9 mouse cellular contexts compared by ENCODE assay signal in genomic region chr6:114846153-114846772, GRCm38 (mm10).
A peak's percentile ranks its signal among the peaks of the same experiment; 100 is the strongest.
DNase-seq lines count a peak whose midpoint lies in the region; ATAC-seq and TF ChIP-seq lines count a peak whose summit lies in the region.
"Had no signal": no experiment of that assay in that cellular context is flagged by ENCODE, and none has a peak within 500 bp of the region (broad histone marks: within the 10 kb centered on the region; RNA-seq: fewer than 3 reads in every experiment).

No protein-coding gene starts in this region.

- H3K9me3 ChIP-seq in kidney, embryonic 15.5 days (replicated peaks) = 0 out of 2 replicates have a peak, but pooled peaks cover 3% of the 10 kb centered on the region
- H3K9me3 ChIP-seq in embryonic facial prominence, embryonic 11.5 days (replicated peaks; ENCODE audit: control insufficient read depth, low read length) = no peaks in the 10 kb centered on the region
- H3K9me3 ChIP-seq in hindbrain, embryonic 16.5 days (ENCODE audit: control insufficient read depth, low read length) = no peaks in the 10 kb centered on the region

- H3K79me2 ChIP-seq in myocyte (ENCODE audit: control insufficient read depth, insufficient read depth) = no peaks in the 10 kb centered on the region

- TF ChIP-seq POLR2A in myocyte (IDR thresholded peaks at IDR 0.05; ENCODE audit: insufficient read length, low read depth) = no peak

- H3K27ac ChIP-seq in kidney, embryonic 15.5 days = no peak overlapping the region
- no peak overlapping the region; the same call in 1 of the 2 replicates for H3K27ac ChIP-seq in embryonic facial prominence, embryonic 11.5 days (replicated peaks; ENCODE audit: low read depth, low read length)
- peak overlapping the region; percentile 21; the same call in 1 of the 2 replicates for H3K27ac ChIP-seq in hindbrain, embryonic 16.5 days (ENCODE audit: low read depth, low read length)

- H3K4me2 ChIP-seq in kidney, embryonic 15.5 days = no peak overlapping the region
- no peak overlapping the region for H3K4me2 ChIP-seq in embryonic facial prominence, embryonic 11.5 days (ENCODE audit: low read depth, low read length)
- H3K4me2 ChIP-seq in hindbrain, embryonic 16.5 days (ENCODE audit: low read length) = no peak overlapping the region
- H3K4me2 ChIP-seq in myocyte (ENCODE audit: low read depth) = no peak overlapping the region

- no peaks in the 10 kb centered on the region for H3K27me3 ChIP-seq in kidney, embryonic 15.5 days
- H3K27me3 ChIP-seq in embryonic facial prominence, embryonic 11.5 days (ENCODE audit: control insufficient read depth, insufficient read depth, low read length) = no peaks in the 10 kb centered on the region
- no peaks in the 10 kb centered on the region for H3K27me3 ChIP-seq in hindbrain, embryonic 16.5 days (replicated peaks; ENCODE audit: control insufficient read depth, insufficient read depth, low read length)
- H3K27me3 ChIP-seq in myocyte (ENCODE audit: control insufficient read depth, insufficient read depth, insufficient read length) = no peaks in the 10 kb centered on the region

- H3K36me3 ChIP-seq in kidney, embryonic 15.5 days = no peaks in the 10 kb centered on the region
- H3K36me3 ChIP-seq in embryonic facial prominence, embryonic 11.5 days (replicated peaks; ENCODE audit: control insufficient read depth, insufficient read depth, low read depth, low read length) = no peaks in the 10 kb centered on the region
- no peaks in the 10 kb centered on the region for H3K36me3 ChIP-seq in hindbrain, embryonic 16.5 days (ENCODE audit: control insufficient read depth, insufficient read depth, low read length)
- H3K36me3 ChIP-seq in myocyte (ENCODE audit: control insufficient read depth, insufficient read depth) = no peaks in the 10 kb centered on the region

- H3K4me1 ChIP-seq in kidney, embryonic 15.5 days = peaks cover 46% of the 10 kb centered on the region
- peaks cover 3% of the 10 kb centered on the region; the same call in 1 of the 2 replicates for H3K4me1 ChIP-seq in embryonic facial prominence, embryonic 11.5 days (ENCODE audit: control insufficient read depth, insufficient read depth, low read length)
- H3K4me1 ChIP-seq in hindbrain, embryonic 16.5 days (ENCODE audit: control insufficient read depth, insufficient read depth, low read depth, low read length) = peaks cover 12% of the 10 kb centered on the region

- no peak overlapping the region for H3K9ac ChIP-seq in kidney, embryonic 15.5 days
- H3K9ac ChIP-seq in embryonic facial prominence, embryonic 11.5 days (replicated peaks; ENCODE audit: low read length) = 0 out of 2 replicates have a peak overlapping the region, but pooled peaks have one; percentile 4
- H3K9ac ChIP-seq in hindbrain, embryonic 16.5 days (ENCODE audit: low read depth, low read length) = 0 out of 2 replicates have a peak overlapping the region, but pooled peaks have one; percentile 35
- H3K9ac ChIP-seq: liver, postnatal 0 days had no signal

- H3K4me3 ChIP-seq in kidney, embryonic 15.5 days (replicated peaks) = no peak overlapping the region
- no peak overlapping the region for H3K4me3 ChIP-seq in embryonic facial prominence, embryonic 11.5 days (ENCODE audit: low read depth, low read length)
- H3K4me3 ChIP-seq in hindbrain, embryonic 16.5 days (ENCODE audit: low read length) = no peak overlapping the region
- no peak overlapping the region for H3K4me3 ChIP-seq in myocyte

- DNase-seq in kidney, adult 9 months = no peak
- no peak for DNase-seq in embryonic facial prominence, embryonic 11.5 days (ENCODE audit: low spot score)
- DNase-seq in adrenal gland, postnatal 14 days = no peak
- DNase-seq in kidney, adult 11 months = no peak
- no peak for DNase-seq in ovary, postnatal 10 days (ENCODE audit: low spot score)
- DNase-seq: liver, postnatal 0 days had no signal

- WGBS in kidney, embryonic 15.5 days = 40% methylated on average over 4 of the region's 4 CpGs
- 20% methylated on average over 4 of the region's 4 CpGs for WGBS in embryonic facial prominence, embryonic 11.5 days
- 20% methylated on average over 4 of the region's 4 CpGs for WGBS in hindbrain, embryonic 16.5 days

- ATAC-seq in kidney, embryonic 15.5 days (replicated peaks; ENCODE audit: low FRiP score) = 0 out of 2 replicates have a peak, but pooled peaks have one; percentile 37
- no peak for ATAC-seq in embryonic facial prominence, embryonic 11.5 days (replicated peaks; ENCODE audit: insufficient number of reproducible peaks, low FRiP score, low TSS enrichment, low read depth)
- ATAC-seq in hindbrain, embryonic 16.5 days = peak; percentile 31; the same call in 1 of the 2 replicates
- ATAC-seq: liver, postnatal 0 days had no signal

- no peak overlapping the region for H3ac ChIP-seq in myocyte (ENCODE audit: control insufficient read depth, insufficient read length)

TF ChIP-seq in myocyte, 11 proteins besides CTCF, POLR2A, EP300 and RAD21:
- TF ChIP-seq MAX (IDR thresholded peaks at IDR 0.05; ENCODE audit: low read depth) = no peak
- no peak for TF ChIP-seq REST (IDR thresholded peaks at IDR 0.05; ENCODE audit: insufficient read depth, insufficient read length)
- peak in 2 of 3 experiments; percentile 40 to 54 for TF ChIP-seq MYOD1 (IDR thresholded peaks at IDR 0.05; ENCODE audit: control insufficient read depth in 1 of 3, insufficient read length in 2 of 3, low read depth in 2 of 3)
- no peak for TF ChIP-seq E2F4 (IDR thresholded peaks at IDR 0.05; ENCODE audit: insufficient read depth)
- peak in 2 of 3 experiments; percentile 66 to 79 for TF ChIP-seq MYOG (IDR thresholded peaks at IDR 0.05; ENCODE audit: control insufficient read depth in 1 of 3, insufficient read depth in 1 of 3, insufficient read length in 2 of 3, low read depth in 2 of 3)
